Mouse (Mus musculus) granulocyte monocyte progenitor cell, adult 5-6 weeks (primary cell): ENCODE results near the gene Inpp4b. TPM values are rescaled to one million over a fixed set of nuclear protein-coding genes. Genes with fewer than 3 reads are reported as not detected.
"Not testable (repeated sequence)": the region's sequence is repeated elsewhere in the genome, so short reads cannot be mapped to it uniquely, and the experiment has no call there.

Experiments
- ATAC-seq: replicated peaks from 2 replicates; pipeline ENCODE4 v1.8.0; 2016; ENCODE audit warnings: mild to moderate bottlenecking, moderate TSS enrichment, inconsistent platforms; ENCODE audit not compliant: poor library complexity, severe bottlenecking
- total RNA-seq, 2 experiments: library from RNA; stranded (forward) in 1 of 2; stranded (reverse) in 1 of 2; fragments of 200-712, 200-1000 nt in 1 of 2; fragments of >200 nt in 1 of 2; fragmentation: Nextera tagmentation in 1 of 2; gene quantifications; 2 replicates each; pipeline ENCODE4 v1.2.3; 2014 to 2017

Inpp4b gene
- total RNA-seq, 2 experiments from 2014 or later = 0.73 to 4.7 TPM

DNA sequence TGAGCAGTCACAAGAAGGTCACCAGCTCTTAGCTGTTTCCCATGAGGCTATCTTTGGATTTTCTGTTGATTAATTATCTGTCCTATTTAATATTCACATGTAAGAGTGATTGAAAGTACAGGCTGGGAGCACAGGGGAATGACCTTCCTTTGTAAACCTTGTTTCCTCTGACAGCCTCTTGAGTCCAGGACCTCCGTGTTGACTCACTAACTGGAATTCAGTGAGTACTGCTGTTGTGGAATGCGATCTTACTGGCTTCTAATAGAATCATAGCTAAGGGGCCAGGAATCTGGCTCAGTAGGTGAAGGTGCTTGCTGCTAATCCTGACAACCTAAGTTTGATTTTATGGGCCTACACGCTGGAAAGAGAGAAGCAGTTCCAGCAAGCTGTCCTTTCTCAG lies 523.3 kb downstream of the Inpp4b start:
- no peak for ATAC-seq

DNA sequence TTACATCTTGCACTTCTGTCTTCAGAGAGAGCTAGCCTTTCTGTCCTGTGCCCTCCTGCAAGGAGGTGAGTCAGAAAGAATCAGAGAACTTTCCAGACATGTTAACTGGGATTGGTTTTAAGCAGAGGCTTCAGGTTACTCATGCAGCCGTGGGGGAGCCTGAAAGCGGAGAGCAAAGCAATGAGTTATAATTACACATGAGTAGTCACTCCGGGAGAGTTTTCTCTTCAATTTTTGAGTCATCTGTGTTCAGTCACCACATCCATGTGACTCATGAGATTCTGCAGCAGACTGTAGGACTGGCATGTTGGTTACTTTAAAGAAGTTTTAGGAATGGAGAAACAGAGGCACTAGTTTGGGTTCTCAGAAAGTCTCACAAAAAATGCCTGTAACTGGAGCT lies 524.7 kb downstream of the Inpp4b start:
- ATAC-seq = no peak

GRCm38 (mm10) chr8:81870466-81870865 lies 528.1 kb downstream of the Inpp4b start:
- ATAC-seq = no peak

DNA sequence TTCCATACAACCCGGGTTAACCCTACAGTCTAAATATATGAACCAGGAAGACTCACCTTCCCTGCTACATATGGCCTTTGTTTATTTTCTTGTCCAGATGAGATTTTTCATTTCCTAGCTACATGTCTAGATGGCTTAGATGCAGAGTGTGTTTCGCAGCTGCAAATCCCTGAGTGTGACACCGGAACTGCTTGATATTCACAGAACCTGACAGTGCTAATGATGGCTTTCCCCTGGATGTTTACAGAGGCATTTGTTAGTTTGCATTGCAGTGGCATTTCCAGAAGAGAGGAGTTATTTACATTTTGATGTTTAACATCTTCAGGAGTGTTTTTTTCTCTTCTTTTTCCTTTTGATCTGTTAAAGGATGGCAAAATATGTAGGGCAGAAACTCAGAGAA lies 537.7 kb downstream of the Inpp4b start:
- ATAC-seq = no peak

- ATAC-seq = no peak
Observed at GRCm38 (mm10) chr8:81884195-81884594, 541.8 kb downstream of the Inpp4b start.

DNA sequence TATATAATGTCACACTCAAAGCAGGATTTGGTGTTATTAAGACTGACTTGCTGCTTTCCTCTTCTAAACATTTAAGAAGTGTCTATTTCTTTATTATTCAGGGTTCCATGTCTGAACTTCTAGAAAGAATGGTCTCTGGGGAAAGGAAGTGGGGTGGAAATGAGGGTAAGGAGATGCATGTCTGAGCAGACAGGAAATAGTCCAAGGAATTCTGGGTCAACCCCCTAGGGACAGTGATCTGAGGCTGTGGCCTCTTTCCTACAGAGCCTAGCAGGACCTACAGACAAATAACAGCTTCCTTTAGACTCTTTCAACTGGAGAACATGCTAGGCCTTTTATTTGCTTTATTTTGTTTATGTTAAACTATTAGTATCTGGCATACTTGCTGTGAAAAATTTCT lies 546.5 kb downstream of the Inpp4b start:
- ATAC-seq = no peak

- ATAC-seq = no peak
Observed at GRCm38 (mm10) chr8:81893292-81893691, 550.9 kb downstream of the Inpp4b start.

DNA sequence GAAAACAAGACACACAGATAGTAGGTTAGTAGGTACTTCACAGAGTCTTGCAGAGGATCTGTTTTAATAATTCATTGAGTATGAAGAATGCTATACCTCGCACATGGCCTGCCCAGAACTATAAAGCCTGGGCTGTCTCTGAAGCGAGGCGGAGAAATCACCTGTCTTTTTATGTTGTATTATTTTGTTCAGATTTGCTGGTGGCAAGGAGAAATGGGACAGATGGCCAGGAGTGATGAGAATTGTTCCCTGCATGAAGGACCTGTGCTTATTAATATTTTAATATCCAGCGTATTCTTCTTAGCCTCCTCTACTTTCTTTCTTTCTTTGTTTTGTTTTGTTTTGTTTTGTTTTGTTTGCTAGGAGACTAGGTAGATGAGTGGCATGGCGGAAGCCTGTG lies 604.5 kb downstream of the Inpp4b start:
- no peak for ATAC-seq

- no peak for ATAC-seq
Observed at GRCm38 (mm10) chr8:81953101-81953500, 610.7 kb downstream of the Inpp4b start.

GRCm38 (mm10) chr8:81985128-81985665 lies 642.8 kb downstream of the Inpp4b start:
- ATAC-seq = no peak

DNA sequence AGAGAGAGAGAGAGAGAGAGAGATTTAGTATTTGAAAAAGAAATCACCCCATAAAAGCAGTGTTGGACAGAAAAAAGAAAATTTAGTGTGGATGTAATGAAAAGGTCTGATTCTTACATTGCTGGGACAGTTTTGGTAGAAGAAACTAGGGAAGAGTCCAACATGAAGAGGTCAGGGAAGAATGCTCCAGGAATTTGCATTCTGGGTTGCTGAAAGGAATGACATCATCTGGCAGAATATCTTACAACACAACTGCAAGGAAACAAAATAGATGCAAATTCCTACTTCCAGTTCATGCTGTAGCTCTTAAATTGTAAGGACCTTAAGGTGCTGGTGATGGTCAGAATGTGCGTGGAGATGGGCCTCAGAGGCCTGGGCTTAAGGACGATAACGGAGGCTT lies 650.6 kb downstream of the Inpp4b start:
- ATAC-seq = no peak

DNA sequence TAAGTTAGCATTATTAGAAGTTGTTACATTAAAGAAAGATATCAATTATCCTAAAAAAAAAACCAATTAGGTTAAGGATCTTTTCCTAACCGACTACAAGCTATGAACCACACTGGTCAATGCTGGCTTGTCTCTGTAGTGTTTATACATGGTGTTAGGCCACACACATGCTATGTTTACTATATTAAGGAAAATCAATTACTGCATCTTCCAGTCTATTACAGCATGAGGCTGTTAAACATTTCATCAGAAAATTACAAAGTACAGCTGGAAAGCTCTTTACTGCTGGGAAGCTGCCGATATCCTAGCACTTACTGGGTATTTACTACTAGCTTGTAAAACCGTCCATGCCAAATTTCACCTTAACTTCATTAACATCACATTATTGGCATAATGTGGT lies 653.9 kb downstream of the Inpp4b start:
- no peak for ATAC-seq

- no peak for ATAC-seq
Observed at GRCm38 (mm10) chr8:81996823-81997222, 654.5 kb downstream of the Inpp4b start.

GRCm38 (mm10) chr8:82004158-82004557 lies 661.8 kb downstream of the Inpp4b start:
- no peak for ATAC-seq

DNA sequence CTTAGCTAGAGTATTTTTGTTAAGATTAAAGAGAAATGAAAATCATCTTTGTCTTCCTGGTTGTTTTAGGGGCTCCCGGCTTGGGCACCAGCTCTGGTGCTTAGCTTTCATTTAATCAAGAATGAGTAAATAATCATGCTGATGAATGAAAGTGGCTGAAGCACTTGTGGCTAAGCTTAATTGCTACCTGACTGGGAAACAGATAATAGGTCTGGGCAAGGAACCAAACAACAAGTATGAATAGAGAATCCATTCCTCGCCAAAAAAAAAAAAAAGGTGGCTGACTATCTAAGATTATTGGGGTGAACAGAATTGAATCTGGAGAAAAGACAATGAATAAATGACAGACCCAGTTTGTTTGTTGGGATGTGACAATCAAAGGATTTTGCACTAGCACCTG lies 663.1 kb downstream of the Inpp4b start:
- ATAC-seq = no peak

GRCm38 (mm10) chr8:82017792-82018191 lies 675.4 kb downstream of the Inpp4b start:
- ATAC-seq = no peak

GRCm38 (mm10) chr8:82027401-82027800 lies 685.0 kb downstream of the Inpp4b start:
- no peak for ATAC-seq

- ATAC-seq = no peak
Observed at GRCm38 (mm10) chr8:82028896-82029295, 686.5 kb downstream of the Inpp4b start.

DNA sequence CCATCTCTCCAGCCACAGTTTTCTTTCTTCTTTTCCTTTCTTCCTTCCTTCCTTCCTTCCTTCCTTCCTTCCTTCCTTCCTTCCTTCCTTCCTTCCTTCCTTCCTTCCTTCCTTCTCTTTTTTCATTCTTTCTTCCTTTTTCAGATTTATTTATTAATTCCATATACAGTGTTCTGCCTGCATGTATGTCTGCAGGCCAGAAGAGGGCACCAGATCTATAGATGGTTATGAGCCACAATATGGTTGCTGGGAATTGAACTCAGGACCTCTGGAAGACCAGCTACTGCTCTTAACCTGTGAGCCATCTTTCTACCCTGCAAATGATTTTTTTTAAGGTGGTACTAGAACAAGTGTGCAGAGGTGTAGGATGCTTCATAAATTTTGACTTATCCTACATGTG lies 689.7 kb downstream of the Inpp4b start:
- not testable (repeated sequence) for ATAC-seq

GRCm38 (mm10) chr8:82054030-82054429 lies 711.7 kb downstream of the Inpp4b start:
- ATAC-seq = no peak

GRCm38 (mm10) chr8:82067619-82068018 lies 725.3 kb downstream of the Inpp4b start:
- ATAC-seq = no peak

DNA sequence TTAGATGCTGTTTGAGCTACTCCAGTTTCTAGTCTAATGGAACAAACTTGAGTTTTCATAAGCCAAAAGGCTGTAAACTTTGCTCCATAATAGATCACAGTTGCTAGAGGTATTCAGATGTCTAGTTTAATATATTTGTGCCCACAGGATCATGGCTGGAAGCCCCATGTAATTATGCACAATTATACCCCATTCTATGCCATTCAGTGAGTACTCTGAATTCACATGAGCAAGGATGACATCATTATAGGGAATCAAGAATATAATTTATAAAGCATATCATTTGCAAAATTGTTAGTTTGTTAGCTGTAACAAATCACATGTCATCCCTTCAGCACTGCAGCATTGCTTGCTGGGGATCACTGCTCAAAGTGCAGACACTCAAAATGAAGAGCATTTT lies 736.9 kb downstream of the Inpp4b start:
- no peak for ATAC-seq

- not testable (repeated sequence) for ATAC-seq
Observed at GRCm38 (mm10) chr8:82086631-82087030, 744.3 kb downstream of the Inpp4b start.
